Mouse (Mus musculus): ENCODE data around the gene Lep. TPM values are rescaled to one million over a fixed set of nuclear protein-coding genes. Genes with fewer than 3 reads are reported as not detected.
A peak's percentile ranks its signal among the peaks of the same experiment; 100 is the strongest.

Lep gene
- polyA plus RNA-seq, 1 experiment from 2014 or later = not detected

DNA sequence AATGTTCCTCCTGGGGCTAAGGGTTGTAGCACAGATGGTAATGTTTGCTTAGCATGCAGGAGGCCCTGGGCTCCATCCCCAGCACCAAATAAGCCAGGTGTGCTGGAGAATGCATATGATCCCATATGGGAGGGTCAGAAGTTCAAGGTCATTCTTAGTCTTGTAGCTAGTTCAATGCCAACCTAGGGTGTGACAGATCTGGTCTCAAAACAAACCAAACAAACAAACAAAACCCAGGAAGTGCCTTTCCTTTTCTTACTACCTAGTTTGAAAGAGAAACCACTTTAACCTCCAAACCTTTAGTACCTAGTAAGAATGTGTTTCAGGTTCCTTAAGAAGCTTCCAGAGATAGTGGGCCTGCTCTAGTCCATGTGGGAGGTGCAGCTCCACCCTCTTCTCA lies 58.2 kb downstream of the Lep start:
- ATAC-seq (replicated peaks; ENCODE audit: low FRiP score, low read depth) (no peak), DNase-seq (ENCODE audit: low spot score) (no peak)
- Histone ChIP-seq H3K4me3 (replicated peaks; ENCODE audit: low read depth, low read length) (no peak overlapping the region), H3K27ac (no peak overlapping the region), H3K9me3 (replicated peaks; ENCODE audit: low read length) (no peaks in the 10 kb centered on the region), H3K27me3 (ENCODE audit: insufficient read depth, low read length) (no peaks in the 10 kb centered on the region), H3K9ac (ENCODE audit: low read depth, low read length) (no peak overlapping the region), H3K4me1 (replicated peaks; ENCODE audit: insufficient read depth, low read length) (no peaks in the 10 kb centered on the region), H3K4me2 (ENCODE audit: low read length) (no peak overlapping the region), H3K36me3 (ENCODE audit: insufficient read depth, low read length) (no peaks in the 10 kb centered on the region)
- no peak for TF ChIP-seq CTCF (IDR thresholded peaks at IDR 0.05; ENCODE audit: low read depth)

DNA sequence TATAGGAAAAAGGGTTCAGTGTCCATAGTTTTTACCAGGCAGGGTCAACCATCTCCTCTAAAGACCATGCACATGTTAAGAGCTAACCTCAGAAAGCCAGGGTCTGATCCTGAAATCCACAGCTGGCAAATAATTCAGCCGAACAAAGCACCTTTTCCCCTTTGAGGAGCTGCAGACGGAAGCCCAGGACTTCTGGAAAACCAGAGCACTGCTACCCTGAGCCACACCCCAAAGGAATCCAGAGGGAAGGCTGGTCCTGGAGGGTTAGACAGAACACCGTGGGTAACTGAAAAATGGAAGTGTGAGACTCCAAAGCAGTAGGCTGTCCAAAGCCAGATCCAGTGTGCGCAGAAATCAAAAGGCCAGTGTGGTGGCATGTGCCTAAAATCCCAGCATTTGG lies 58.9 kb downstream of the Lep start:
- Histone ChIP-seq H3K4me2 (ENCODE audit: low read length) (no peak overlapping the region), H3K27me3 (ENCODE audit: insufficient read depth, low read length) (no peaks in the 10 kb centered on the region), H3K27ac (no peak overlapping the region), H3K9me3 (replicated peaks; ENCODE audit: low read length) (no peaks in the 10 kb centered on the region), H3K4me3 (replicated peaks; ENCODE audit: low read depth, low read length) (no peak overlapping the region), H3K36me3 (ENCODE audit: insufficient read depth, low read length) (no peaks in the 10 kb centered on the region), H3K4me1 (replicated peaks; ENCODE audit: insufficient read depth, low read length) (no peaks in the 10 kb centered on the region), H3K9ac (ENCODE audit: low read depth, low read length) (no peak overlapping the region)
- WGBS = 73% methylated on average over 4 of the region's 4 CpGs
- DNase-seq (ENCODE audit: low spot score) (no peak), ATAC-seq (replicated peaks; ENCODE audit: low FRiP score, low read depth) (no peak)
- TF ChIP-seq CTCF (IDR thresholded peaks at IDR 0.05; ENCODE audit: low read depth) = no peak

GRCm38 (mm10) chr6:29119990-29120389 lies 60.0 kb downstream of the Lep start:
- H3K4me2 ChIP-seq (ENCODE audit: low read length) = no peak overlapping the region
- H3K27ac ChIP-seq = no peak overlapping the region
- H3K36me3 ChIP-seq (ENCODE audit: insufficient read depth, low read length) = peaks cover 6% of the 10 kb centered on the region; the same call in 1 of the 2 replicates
- H3K27me3 ChIP-seq (ENCODE audit: insufficient read depth, low read length) = no peaks in the 10 kb centered on the region
- H3K4me3 ChIP-seq (replicated peaks; ENCODE audit: low read depth, low read length) = no peak overlapping the region
- ATAC-seq (replicated peaks; ENCODE audit: low FRiP score, low read depth) (no peak), DNase-seq (ENCODE audit: low spot score) (no peak)
- no peaks in the 10 kb centered on the region for H3K4me1 ChIP-seq (replicated peaks; ENCODE audit: insufficient read depth, low read length)
- no peak for TF ChIP-seq CTCF (IDR thresholded peaks at IDR 0.05; ENCODE audit: low read depth)
- H3K9me3 ChIP-seq (replicated peaks; ENCODE audit: low read length) = no peaks in the 10 kb centered on the region
- no peak overlapping the region for H3K9ac ChIP-seq (ENCODE audit: low read depth, low read length)
- WGBS = 89% methylated on average over 13 of the region's 13 CpGs

Small RNA genes within 50 kb of the gene (microRNA-seq; reads per million reads assigned to microRNA genes)
- gene Mir129-1 = 21.8 reads per million, percentile 34 among the genes with 10 or more reads in this experiment

Other genes starting within 250 kb of the Lep start
- gene Lrrc4, start 228.5 kb upstream of the Lep start, polyA plus RNA-seq (2015; fragmentation: Nextera tagmentation; extraction: Ambion mirVana) = 0.66 and 0.80 TPM in 2 replicates
- gene Rbm28, start 104.8 kb downstream of the Lep start, polyA plus RNA-seq (2015; fragmentation: Nextera tagmentation; extraction: Ambion mirVana) = 26.6 and 30.9 TPM in 2 replicates
- gene Prrt4, start 119.4 kb downstream of the Lep start, polyA plus RNA-seq (2015; fragmentation: Nextera tagmentation; extraction: Ambion mirVana) = 0.50 and 0.76 TPM in 2 replicates
- gene Impdh1, start 156.1 kb downstream of the Lep start, polyA plus RNA-seq (2015; fragmentation: Nextera tagmentation; extraction: Ambion mirVana) = 26.3 and 28.0 TPM in 2 replicates
- 32.8 and 34.2 TPM in 2 replicates for gene Hilpda, start 212.3 kb downstream of the Lep start, polyA plus RNA-seq (2015; fragmentation: Nextera tagmentation; extraction: Ambion mirVana)
- 0.29 and 0.60 TPM in 2 replicates for gene Fam71f2, start 219.4 kb downstream of the Lep start, polyA plus RNA-seq (2015; fragmentation: Nextera tagmentation; extraction: Ambion mirVana)